Mouse (Mus musculus) neural tube, embryonic 13.5 days (tissue): Measurements from ENCODE around the gene Vsir. TPM values are rescaled to one million over a fixed set of nuclear protein-coding genes. Genes with fewer than 3 reads are reported as not detected.

Source experiments
- polyA plus RNA-seq: library from polyadenylated mRNA; unstranded; fragments of >200 nt; fragmentation: Nextera tagmentation; extraction: Ambion mirVana; gene quantifications from 2 replicates; pipeline ENCODE4 v1.2.1, GENCODE M21; 2015

The Vsir gene
- polyA plus RNA-seq, 1 experiment from 2014 or later, result 3.0 TPM

Other genes starting within 250 kb of the Vsir start
- gene Spock2, start 240.6 kb upstream of the Vsir start, polyA plus RNA-seq, result 99.9 and 103 TPM in 2 replicates
- gene Chst3, start 127.6 kb upstream of the Vsir start, polyA plus RNA-seq, result 1.9 and 2.7 TPM in 2 replicates
- 136 and 140 TPM in 2 replicates for gene Psap, start 69.2 kb upstream of the Vsir start, polyA plus RNA-seq
- 4.9 and 12.3 TPM in 2 replicates for gene Gm17455, start 52.9 kb downstream of the Vsir start, polyA plus RNA-seq